Mouse (Mus musculus) spleen, adult 2 months (tissue): ENCODE results near the gene Tmem219.

ENCODE experiments used
- CTCF ChIP-seq: fragments of 200-500 bp; IDR thresholded peaks from 2 replicates; pipeline ENCODE4 v1.5.1; 2011; ENCODE audit warnings: mild to moderate bottlenecking, inconsistent platforms; ENCODE audit not compliant: insufficient read depth, insufficient read length, insufficient replicate concordance; ENCODE audit errors: extremely low read depth
- POLR2A ChIP-seq: fragments of 200-500 bp; IDR thresholded peaks from 2 replicates; pipeline ENCODE4 v1.6.1; 2011; ENCODE audit warnings: low read depth, low read length, inconsistent platforms

DNA sequence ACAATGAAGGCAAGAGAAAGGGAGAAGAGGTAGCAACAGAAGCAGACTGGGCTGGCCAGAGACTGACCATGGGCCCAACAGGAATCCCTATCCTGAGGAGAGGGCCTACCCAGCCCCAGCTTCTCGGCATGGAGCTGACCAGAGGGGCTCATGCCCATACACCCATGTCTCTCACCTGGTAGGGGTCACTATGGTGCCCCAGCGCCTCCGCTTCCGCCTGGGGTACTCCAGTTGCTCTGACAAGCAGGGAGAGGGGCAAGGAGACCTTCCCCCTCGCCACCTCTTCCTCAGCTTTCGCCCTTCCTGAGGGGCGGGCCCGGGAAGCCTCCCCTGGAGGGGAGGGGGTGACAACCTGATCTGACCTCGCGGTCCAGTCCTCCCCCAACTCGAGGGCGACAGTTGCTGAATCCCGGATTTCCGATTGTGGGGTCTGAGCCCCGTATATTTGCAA, 39.0 kb downstream of the Tmem219 start:
- TF ChIP-seq POLR2A, result no peak
- no peak for TF ChIP-seq CTCF
